Mouse (Mus musculus): Measurements from ENCODE around the gene Tln1.
"Not testable (repeated sequence)": the region's sequence is repeated elsewhere in the genome, so short reads cannot be mapped to it uniquely, and the experiment has no call there.

Gene Tln1

DNA sequence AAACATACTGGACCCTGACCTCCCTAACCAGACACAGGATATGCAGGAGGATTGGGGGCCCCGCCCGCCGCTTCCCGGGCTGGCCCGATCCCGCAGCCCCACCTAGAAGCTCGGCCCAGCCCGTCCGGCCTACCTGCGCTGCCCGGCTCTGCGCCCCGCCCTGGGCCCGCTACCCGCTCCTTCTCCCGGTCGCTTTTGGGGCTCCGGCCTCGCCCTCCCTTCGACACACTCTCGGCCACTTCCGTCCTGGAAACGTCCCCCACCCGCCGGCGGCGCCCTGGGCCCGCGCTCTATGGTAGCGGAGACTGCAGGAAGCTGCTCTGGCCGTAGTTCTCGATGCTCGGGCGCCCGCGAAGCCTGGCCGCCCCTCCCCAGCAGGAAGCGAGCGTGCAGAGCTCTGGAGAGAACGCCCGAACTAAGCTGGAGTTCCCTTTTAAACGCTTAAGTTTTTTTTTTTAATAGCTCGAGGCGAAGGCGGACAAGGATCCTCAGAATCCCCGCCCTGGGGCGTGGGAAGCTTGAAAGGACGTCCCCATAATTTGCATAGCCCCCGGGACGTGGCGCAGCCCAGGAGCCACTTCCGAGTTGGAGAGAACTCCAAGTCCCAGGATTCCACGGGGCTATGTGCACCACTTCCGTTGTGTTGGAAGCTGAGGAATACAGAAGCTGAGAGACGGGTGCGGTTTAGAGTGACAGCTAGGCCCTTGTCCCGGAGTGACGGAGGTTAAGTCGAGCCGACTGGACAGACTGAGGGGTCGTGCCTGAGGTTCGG, at the start of gene Tln1, which contains the start of gene Creb3:
Gene Tln1, minus strand, starts transcription at position 695 of the 772 bp plus-strand sequence.
Gene Creb3, plus strand, starts transcription at position 336 of the 772 bp plus-strand sequence.
- peak; percentile 93 for DNase-seq

DNA sequence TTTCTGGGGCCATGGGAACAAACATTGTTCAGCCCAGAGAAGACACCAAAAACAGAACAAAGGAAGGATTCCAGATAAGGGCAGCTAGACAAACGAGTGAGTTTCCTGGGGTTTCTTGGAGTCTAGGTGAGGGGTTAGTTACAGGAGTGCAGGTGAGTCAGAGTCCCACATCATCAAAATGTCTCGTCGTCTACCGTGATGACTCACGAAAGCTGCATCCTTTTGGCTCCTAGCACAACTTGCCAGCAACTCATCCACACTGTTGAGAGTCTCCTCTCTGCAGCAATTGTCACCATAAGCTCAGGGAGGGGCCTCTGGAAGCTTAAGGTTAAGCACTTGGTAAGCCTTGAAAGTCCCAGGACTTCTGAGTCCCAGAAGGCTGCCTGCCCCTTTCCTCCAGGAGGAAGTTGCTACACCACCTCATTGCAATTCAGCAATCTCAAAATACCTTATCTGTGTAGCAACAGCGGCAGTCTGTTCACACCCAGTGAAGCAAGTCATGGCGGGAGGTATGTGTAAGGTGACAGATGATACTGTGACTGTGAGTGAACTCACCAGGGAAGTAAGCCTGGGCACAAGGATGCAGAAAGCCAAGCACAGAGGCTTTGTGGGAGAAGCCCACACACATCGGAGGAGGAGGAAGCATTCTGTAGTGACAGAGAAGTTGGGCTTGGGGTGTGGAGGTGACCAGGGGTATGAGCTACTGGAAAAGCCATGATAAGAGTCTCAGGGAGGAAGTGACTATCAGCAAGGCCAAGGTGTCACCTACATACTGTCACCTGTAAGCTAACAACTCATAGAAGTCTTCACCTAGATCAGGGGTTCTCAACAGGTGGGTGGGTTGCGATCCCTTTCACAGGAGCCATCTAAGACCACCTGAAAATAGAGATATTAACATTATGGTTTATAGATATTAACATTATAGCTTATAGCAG, 42.5 kb upstream of the Tln1 start:
- DNase-seq, result no peak

- DNase-seq, result no peak
These were observed 41.6 kb upstream of the Tln1 start for GRCm38 (mm10) chr4:43604099-43604498.

GRCm38 (mm10) chr4:43600195-43600934, 37.9 kb upstream of the Tln1 start:
- DNase-seq, result no peak

DNA sequence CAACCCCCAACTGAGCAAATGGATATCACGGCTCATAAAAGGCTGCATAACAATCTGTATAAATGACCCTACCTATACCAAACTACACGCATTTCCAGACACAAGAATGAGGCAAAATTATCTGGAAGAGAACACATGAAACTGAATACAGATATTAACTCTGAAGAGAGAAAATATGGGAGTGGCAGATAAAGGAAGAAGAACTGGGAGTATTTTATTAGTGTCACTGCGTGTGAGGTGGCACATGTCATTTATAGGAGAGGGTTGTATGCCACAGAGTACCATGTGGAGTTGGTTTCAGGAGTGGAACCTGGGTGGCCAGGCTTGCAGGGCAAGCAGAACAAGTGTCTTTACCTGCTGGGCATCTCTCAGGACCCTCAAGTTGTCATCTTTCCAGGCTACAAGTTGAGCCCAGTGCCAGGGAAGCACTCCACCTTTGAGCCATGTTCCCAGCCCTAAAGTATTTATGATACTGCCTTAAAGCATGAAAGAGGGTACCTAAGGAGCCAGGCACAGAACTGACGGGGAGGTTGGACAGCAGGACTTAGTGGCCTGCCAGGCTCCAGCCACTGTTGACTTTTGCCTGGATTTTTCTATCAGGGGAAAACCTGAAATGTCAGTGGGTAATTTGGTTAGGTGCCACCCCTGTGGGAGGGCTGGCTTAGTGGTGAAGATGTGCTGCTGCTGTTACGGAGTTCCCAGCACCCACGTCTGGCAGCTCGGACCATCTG, 36.3 kb upstream of the Tln1 start:
- DNase-seq, result no peak

GRCm38 (mm10) chr4:43598200-43598599, 35.7 kb upstream of the Tln1 start:
- DNase-seq, result no peak

- not testable (repeated sequence) for DNase-seq
These were observed 34.1 kb upstream of the Tln1 start for GRCm38 (mm10) chr4:43596597-43596996.

GRCm38 (mm10) chr4:43593453-43593852, 31.0 kb upstream of the Tln1 start:
- no peak for DNase-seq

- DNase-seq, result no peak
These were observed 29.5 kb upstream of the Tln1 start for GRCm38 (mm10) chr4:43591961-43592360.

GRCm38 (mm10) chr4:43591543-43591942, 29.1 kb upstream of the Tln1 start:
- DNase-seq, result no peak

DNA sequence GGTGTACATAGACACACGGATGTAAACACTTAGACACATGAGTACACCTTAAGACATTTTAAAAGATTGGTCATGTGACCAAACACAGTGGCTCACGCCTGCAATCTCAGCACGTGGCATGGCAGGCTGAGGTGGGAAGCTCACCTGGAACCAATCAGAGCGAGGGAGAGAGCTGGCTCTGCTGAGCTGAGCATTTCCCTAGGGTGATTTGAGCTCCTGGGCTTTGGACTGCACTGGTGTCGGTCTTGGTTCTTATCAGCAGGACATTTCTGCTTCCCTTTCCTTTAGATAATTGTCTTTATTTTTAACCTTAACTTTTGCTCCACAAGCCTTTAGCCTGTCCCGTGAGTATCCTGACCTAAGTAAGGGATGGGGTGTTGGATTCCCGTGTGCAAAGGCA, 25.2 kb upstream of the Tln1 start:
- no peak for DNase-seq

DNA sequence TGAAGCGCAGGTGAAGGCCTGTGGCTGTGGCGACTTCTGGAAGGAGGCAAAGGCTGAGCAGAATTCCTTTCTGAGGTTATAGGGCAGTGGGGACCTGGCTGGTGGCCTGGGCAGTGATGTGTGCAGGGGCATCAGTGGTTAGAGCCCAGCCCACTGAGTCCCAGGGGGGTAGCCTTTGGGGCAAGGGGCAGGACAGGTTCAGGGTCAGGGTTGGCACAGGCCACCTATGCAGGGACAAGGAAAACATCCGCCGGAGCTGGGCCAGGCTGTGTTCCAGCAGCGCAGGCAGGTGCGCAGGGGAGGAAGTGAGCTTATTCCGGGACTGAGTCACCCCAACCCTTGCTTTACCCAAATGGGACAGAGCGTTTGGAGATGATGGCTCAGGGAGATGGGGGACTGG, 23.9 kb upstream of the Tln1 start:
- DNase-seq, result no peak

GRCm38 (mm10) chr4:43585682-43586081, 23.2 kb upstream of the Tln1 start:
- no peak for DNase-seq

- no peak for DNase-seq
These were observed 22.2 kb upstream of the Tln1 start, which contains the start of gene Msmp for GRCm38 (mm10) chr4:43584444-43585416. Gene Msmp (minus strand): TSS chr4:43584494.

GRCm38 (mm10) chr4:43583421-43583820, 20.9 kb upstream of the Tln1 start:
- DNase-seq, result no peak

DNA sequence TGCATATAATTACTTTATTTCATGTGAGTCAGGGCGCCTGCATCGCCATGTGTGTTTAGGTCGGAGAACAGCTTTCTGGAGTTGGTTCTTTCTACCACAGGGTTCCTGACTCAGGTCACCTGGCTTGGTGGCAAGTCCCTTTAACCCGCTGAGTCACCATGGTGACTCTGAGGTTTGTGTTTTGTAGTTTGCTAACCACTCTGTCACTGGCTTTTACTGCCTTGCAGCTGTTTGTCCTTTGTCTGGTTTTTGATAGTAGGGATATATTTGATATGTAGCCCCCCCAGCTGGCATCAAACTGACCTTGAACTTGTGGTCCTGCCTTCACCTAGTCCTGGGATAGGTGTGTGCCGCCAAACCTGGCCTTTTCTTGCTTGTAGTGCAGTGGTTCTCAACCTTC, 19.8 kb upstream of the Tln1 start:
- DNase-seq, result no peak

DNA sequence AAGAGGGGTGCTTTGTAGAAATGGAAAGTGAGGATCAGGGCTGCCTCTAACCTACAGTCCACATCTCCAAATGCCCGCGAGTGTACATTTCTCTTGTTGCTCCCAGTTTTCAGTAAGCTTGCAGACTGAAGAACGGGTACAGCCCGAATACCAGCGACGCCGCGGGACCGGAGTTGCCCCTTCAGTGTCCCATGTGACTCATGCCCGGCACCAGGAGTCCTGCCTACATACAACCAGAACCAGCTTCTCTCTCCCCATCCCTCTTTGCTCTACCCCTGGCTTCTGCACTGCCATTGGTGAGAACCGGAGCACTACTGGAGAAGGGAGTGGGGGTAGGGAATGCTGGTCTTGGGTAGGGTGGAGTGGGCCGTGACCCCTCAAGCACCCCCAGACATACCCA, 18.9 kb upstream of the Tln1 start:
- DNase-seq, result no peak

DNA sequence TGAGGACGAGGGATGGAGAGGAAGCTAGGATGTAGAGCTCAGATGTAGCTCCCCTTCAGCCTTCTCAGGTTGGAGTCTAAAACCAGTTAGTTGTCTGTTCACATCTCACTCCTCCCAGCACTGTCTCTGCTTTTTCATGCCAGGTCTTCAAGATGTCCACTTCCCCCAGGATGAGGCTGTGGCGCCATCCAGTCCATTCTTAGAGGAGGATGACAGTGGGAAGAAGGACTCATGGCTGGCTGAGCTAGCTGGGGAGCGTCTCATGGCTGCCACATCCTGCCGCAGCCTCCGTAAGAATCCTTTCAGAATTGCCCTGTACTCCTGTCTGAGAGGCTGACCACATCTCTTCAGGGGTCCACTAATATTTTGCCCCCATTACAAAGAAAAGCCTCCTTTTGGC, 18.2 kb upstream of the Tln1 start:
- no peak for DNase-seq

- no peak for DNase-seq
These were observed 17.2 kb upstream of the Tln1 start for GRCm38 (mm10) chr4:43579731-43580130.

GRCm38 (mm10) chr4:43579256-43579655, 16.8 kb upstream of the Tln1 start:
- DNase-seq, result no peak

Measured in thymus, postnatal 36 days (tissue).